Mouse (Mus musculus): ENCODE results near the gene Nfix.

- no peak for TF ChIP-seq POLR2A (IDR thresholded peaks at IDR 0.05; ENCODE audit: insufficient read depth, low read depth, low read length)
- peak; percentile 78 for TF ChIP-seq CTCF (IDR thresholded peaks at IDR 0.05)
Observed at GRCm38 (mm10) chr8:84759126-84759525, 41.0 kb downstream of the Nfix start.

All from heart, adult 2 months (tissue).